In the genomic region with DNA sequence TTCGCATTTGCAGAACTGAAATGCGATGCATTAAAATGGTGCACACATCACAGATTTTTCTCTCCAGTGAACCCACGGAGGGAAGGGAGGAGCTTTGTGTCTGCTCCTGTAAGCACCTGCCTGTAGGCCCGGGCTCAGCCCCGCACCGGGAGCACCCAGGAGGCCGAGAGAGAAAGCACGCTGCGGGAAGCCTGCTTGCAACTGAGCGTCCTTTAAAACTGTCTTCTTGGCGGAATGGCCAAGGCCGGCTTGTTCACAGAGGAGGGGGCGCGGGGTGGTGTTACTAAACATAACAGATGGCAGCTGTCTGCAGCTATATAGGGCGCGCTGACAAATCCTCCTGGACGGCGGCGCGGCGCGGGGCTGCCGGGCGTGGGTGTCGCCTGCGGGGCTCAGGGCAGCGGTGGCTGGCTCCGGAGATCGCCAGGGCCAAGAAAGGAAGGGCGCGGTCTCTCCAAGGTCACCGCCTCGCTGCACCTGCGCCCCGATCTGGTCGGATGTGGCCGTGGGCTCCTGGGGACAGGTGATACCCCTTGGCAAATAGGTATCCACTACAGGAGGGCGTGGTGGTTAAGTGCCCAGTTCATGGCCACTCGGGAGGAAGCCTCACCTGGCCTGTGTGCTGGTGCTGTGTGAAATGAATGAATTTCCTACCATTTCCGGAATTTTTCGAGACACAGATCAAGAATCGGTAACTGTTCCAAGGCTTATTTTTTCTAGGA, we compare ENCODE assay signal across 8 mouse cellular contexts.
DNase-seq lines count a peak whose midpoint lies in the region; ATAC-seq and TF ChIP-seq lines count a peak whose summit lies in the region.

No protein-coding gene starts in this region.

- 2% methylated on average over 42 of the region's 42 CpGs for WGBS in cerebellum, adult 2 months
- WGBS in hindbrain, embryonic 16.5 days: 6% methylated on average over 42 of the region's 42 CpGs
- WGBS in neural tube, embryonic 11.5 days: 7% methylated on average over 40 of the region's 42 CpGs

- no peaks in the 10 kb centered on the region for H3K27me3 ChIP-seq in cerebellum, adult 2 months (ENCODE audit: control insufficient read depth, insufficient read depth, low read length)
- peaks cover 3% of the 10 kb centered on the region; the same call in 1 of the 2 replicates for H3K27me3 ChIP-seq in hindbrain, embryonic 16.5 days (replicated peaks; ENCODE audit: control insufficient read depth, insufficient read depth, low read length)
- peaks cover 15% of the 10 kb centered on the region; the same call in 1 of the 2 replicates for H3K27me3 ChIP-seq in neural tube, embryonic 11.5 days (ENCODE audit: control insufficient read depth, insufficient read depth, low read length)

- no peak for TF ChIP-seq CTCF in cerebellum, adult 2 months (IDR thresholded peaks at IDR 0.05; ENCODE audit: borderline replicate concordance, insufficient read depth, low read depth, low read length)

- intact Hi-C loops in left cerebral cortex, postnatal 36 days (cut with DNase I): loop anchor here (2.0 kb wide), 1 partner anchor 71 kb away; no protein-coding TSS in a partner anchor

- H3K4me2 ChIP-seq in hindbrain, embryonic 16.5 days (ENCODE audit: low read length): peak overlapping the region; percentile 75
- H3K4me2 ChIP-seq in neural tube, embryonic 11.5 days (ENCODE audit: low read depth): peak overlapping the region; percentile 40

- H3K36me3 ChIP-seq in hindbrain, embryonic 16.5 days (ENCODE audit: control insufficient read depth, insufficient read depth, low read length): no peaks in the 10 kb centered on the region
- no peaks in the 10 kb centered on the region for H3K36me3 ChIP-seq in neural tube, embryonic 11.5 days (ENCODE audit: control insufficient read depth, insufficient read depth, low read length)

- ATAC-seq in hindbrain, embryonic 16.5 days: peak; percentile 81
- ATAC-seq in neural tube, embryonic 11.5 days (ENCODE audit: insufficient read depth, low FRiP score, low TSS enrichment): peak; percentile 67; the same call in 1 of the 2 replicates

- H3K4me1 ChIP-seq in cerebellum, adult 2 months (ENCODE audit: control insufficient read depth, insufficient read depth, low read length): 0 out of 2 replicates have a peak, but pooled peaks cover 3% of the 10 kb centered on the region
- H3K4me1 ChIP-seq in hindbrain, embryonic 16.5 days (ENCODE audit: control insufficient read depth, insufficient read depth, low read depth, low read length): peaks cover 6% of the 10 kb centered on the region
- peaks cover 3% of the 10 kb centered on the region; the same call in 1 of the 2 replicates for H3K4me1 ChIP-seq in neural tube, embryonic 11.5 days (ENCODE audit: control insufficient read depth, insufficient read depth, low read length)

- TF ChIP-seq POLR2A in cerebellum, adult 2 months (IDR thresholded peaks at IDR 0.05; ENCODE audit: borderline replicate concordance, insufficient read depth, low read length): no peak

- H3K27ac ChIP-seq in cerebellum, adult 2 months (ENCODE audit: insufficient read depth, low read length): no peak overlapping the region
- H3K27ac ChIP-seq in hindbrain, embryonic 16.5 days (ENCODE audit: low read depth, low read length): peak overlapping the region; percentile 70
- H3K27ac ChIP-seq in neural tube, embryonic 11.5 days (ENCODE audit: low read depth, low read length): no peak overlapping the region

- peak overlapping the region; percentile 70 for H3K9ac ChIP-seq in hindbrain, embryonic 16.5 days (ENCODE audit: low read depth, low read length)
- no peak overlapping the region for H3K9ac ChIP-seq in neural tube, embryonic 11.5 days (ENCODE audit: low read length)

- peak; percentile 86 for DNase-seq in heart, adult 11 months
- no peak for DNase-seq in heart, adult 9 months (ENCODE audit: low spot score in 2 of 2)
- peak; percentile 61 to 66 for DNase-seq in cerebellum, adult 2 months
- DNase-seq in frontal cortex, adult 2 months (ENCODE audit: extremely low spot score in 1 of 2, low spot score in 1 of 2): peak; percentile 74 to 87
- DNase-seq in left cerebral cortex, postnatal 36 days (ENCODE audit: low spot score in 2 of 2): peak; percentile 82 to 87
- DNase-seq in neural tube, embryonic 11.5 days (ENCODE audit: low spot score): peak; percentile 53
- DNase-seq in adipocyte (ENCODE audit: low spot score): no peak

- no peaks in the 10 kb centered on the region for H3K9me3 ChIP-seq in hindbrain, embryonic 16.5 days (ENCODE audit: control insufficient read depth, low read length)
- no peaks in the 10 kb centered on the region for H3K9me3 ChIP-seq in neural tube, embryonic 11.5 days (ENCODE audit: control insufficient read depth, low read length)

- peak overlapping the region; percentile 63 for H3K4me3 ChIP-seq in cerebellum, adult 2 months (replicated peaks; ENCODE audit: insufficient read depth, low read depth, low read length)
- peak overlapping the region; percentile 42 for H3K4me3 ChIP-seq in hindbrain, embryonic 16.5 days (ENCODE audit: low read length)
- H3K4me3 ChIP-seq in neural tube, embryonic 11.5 days (ENCODE audit: low read depth, low read length): peak overlapping the region; percentile 14; the same call in 1 of the 2 replicates

Comparison
In these comparisons a context has a peak if more than half of its experiments do, and no peak if none do; other contexts are left out.
1. DNase-seq: peak in heart, adult 11 months (single experiment), cerebellum, adult 2 months (2 of 2), frontal cortex, adult 2 months (2 of 2), left cerebral cortex, postnatal 36 days (2 of 2) and neural tube, embryonic 11.5 days (single experiment); none in heart, adult 9 months (0 of 2) and adipocyte (single experiment).
2. Peak in every context shown above with its lines, with median percentiles within 50 percentile points of each other: H3K4me3 ChIP-seq.